Mouse (Mus musculus): Measurements from ENCODE around the gene Cyp2d26. TPM values are rescaled to one million over a fixed set of nuclear protein-coding genes. Genes with fewer than 3 reads are reported as not detected.
A peak's percentile ranks its signal among the peaks of the same experiment; 100 is the strongest.

Gene Cyp2d26
- polyA plus RNA-seq (2015; fragmentation: Nextera tagmentation; extraction: Ambion mirVana), result 18.4 and 19.2 TPM in 2 replicates

DNA sequence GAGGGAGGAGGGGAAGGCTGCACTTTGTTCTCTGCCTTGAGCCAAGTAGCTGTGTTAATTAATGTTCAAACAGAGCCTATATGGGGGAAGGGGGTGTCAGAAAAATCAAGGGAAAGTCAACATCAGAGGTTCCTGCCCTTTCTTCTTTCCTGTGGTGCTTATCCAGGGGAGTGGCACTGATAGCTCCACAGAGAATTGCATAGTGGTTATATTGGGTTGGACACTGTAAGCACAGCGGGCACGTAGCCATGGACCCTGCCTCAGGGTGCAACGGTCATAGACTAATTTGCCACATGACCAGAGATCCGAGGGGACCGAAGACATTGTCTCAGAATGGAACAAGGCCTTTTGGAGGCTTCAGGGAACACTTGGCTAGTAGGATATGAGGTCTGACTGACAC lies at the start of gene Cyp2d26:
Gene Cyp2d26, minus strand, starts transcription at position 18 of the 400 bp plus-strand sequence.
- H3K27me3 ChIP-seq (ENCODE audit: control insufficient read depth, insufficient read depth, low read length), result no peaks in the 10 kb centered on the region
- DNase-seq (ENCODE audit: low spot score) (peak; percentile 82), ATAC-seq (ENCODE audit: low FRiP score, low TSS enrichment) (peak; percentile 84)
- H3K9ac ChIP-seq (ENCODE audit: low read length), result no peak within 1 kb of the TSS
- TF ChIP-seq EP300 (optimal IDR thresholded peaks at IDR 0.05) (no peak), CTCF (IDR thresholded peaks at IDR 0.05; ENCODE audit: low read depth) (no peak)
- peak within 1 kb of the TSS; percentile 8 for H3K4me2 ChIP-seq (replicated peaks; ENCODE audit: low read depth)
- no peaks in the 10 kb centered on the region for H3K36me3 ChIP-seq (ENCODE audit: control insufficient read depth, insufficient read depth, low read length)
- no peaks in the 10 kb centered on the region for H3K9me3 ChIP-seq (ENCODE audit: control insufficient read depth, low read length)
- H3K4me1 ChIP-seq (replicated peaks; ENCODE audit: control insufficient read depth, insufficient read depth), result no peaks in the 10 kb centered on the region
- H3K4me3 ChIP-seq (ENCODE audit: low read depth, low read length), result no peak within 1 kb of the TSS
- peak within 1 kb of the TSS; percentile 58 for H3K27ac ChIP-seq (replicated peaks)
- WGBS, result 65% methylated on average over 5 of the region's 5 CpGs

- DNase-seq (ENCODE audit: low spot score) (no peak), ATAC-seq (ENCODE audit: low FRiP score, low TSS enrichment) (no peak)
- H3K4me2 ChIP-seq (replicated peaks; ENCODE audit: low read depth), result no peak overlapping the region
- TF ChIP-seq CTCF (IDR thresholded peaks at IDR 0.05; ENCODE audit: low read depth), result no peak
- no peak for TF ChIP-seq EP300 (optimal IDR thresholded peaks at IDR 0.05)
- H3K27ac ChIP-seq (replicated peaks), result no peak overlapping the region
- no peak overlapping the region for H3K4me3 ChIP-seq (ENCODE audit: low read depth, low read length)
- H3K9me3 ChIP-seq (ENCODE audit: control insufficient read depth, low read length), result no peaks in the 10 kb centered on the region
- H3K27me3 ChIP-seq (ENCODE audit: control insufficient read depth, insufficient read depth, low read length), result no peaks in the 10 kb centered on the region
- 94% methylated on average over 3 of the region's 3 CpGs for WGBS
- no peaks in the 10 kb centered on the region for H3K36me3 ChIP-seq (ENCODE audit: control insufficient read depth, insufficient read depth, low read length)
- H3K4me1 ChIP-seq (replicated peaks; ENCODE audit: control insufficient read depth, insufficient read depth), result no peaks in the 10 kb centered on the region
- no peak overlapping the region for H3K9ac ChIP-seq (ENCODE audit: low read length)
Measured at GRCm38 (mm10) chr15:82839146-82839545, 45.1 kb upstream of the Cyp2d26 start.

DNA sequence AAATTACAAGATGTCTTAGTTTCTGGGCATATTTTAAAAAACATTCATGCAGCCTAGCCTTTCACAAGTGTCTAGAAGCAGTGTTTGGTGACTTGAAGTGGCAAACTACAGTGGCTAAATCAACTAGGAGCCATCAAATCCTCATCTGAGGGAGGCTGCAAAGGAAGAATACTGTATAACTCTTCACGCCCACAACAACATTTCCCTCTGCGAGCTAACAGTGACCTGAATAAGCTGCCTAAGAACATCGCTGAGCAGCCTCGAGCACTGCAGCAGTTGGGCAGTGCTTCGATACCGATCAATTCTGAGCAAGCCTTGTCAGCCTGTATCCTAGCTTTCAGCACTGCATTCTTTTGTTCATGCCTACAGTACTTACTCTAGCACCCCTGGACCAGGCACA lies 35.8 kb upstream of the Cyp2d26 start:
- no peak for ATAC-seq (ENCODE audit: low FRiP score, low TSS enrichment)
- no peaks in the 10 kb centered on the region for H3K36me3 ChIP-seq (ENCODE audit: control insufficient read depth, insufficient read depth, low read length)
- H3K27me3 ChIP-seq (ENCODE audit: control insufficient read depth, insufficient read depth, low read length), result no peaks in the 10 kb centered on the region
- no peaks in the 10 kb centered on the region for H3K9me3 ChIP-seq (ENCODE audit: control insufficient read depth, low read length)
- H3K9ac ChIP-seq (ENCODE audit: low read length), result no peak overlapping the region
- H3K4me3 ChIP-seq (ENCODE audit: low read depth, low read length), result no peak overlapping the region
- 83% methylated on average over 6 of the region's 6 CpGs for WGBS
- no peak overlapping the region for H3K4me2 ChIP-seq (replicated peaks; ENCODE audit: low read depth)
- no peak overlapping the region for H3K27ac ChIP-seq (replicated peaks)
- DNase-seq (ENCODE audit: low spot score), result no peak
- TF ChIP-seq EP300 (optimal IDR thresholded peaks at IDR 0.05) (no peak), CTCF (IDR thresholded peaks at IDR 0.05; ENCODE audit: low read depth) (no peak)
- H3K4me1 ChIP-seq (replicated peaks; ENCODE audit: control insufficient read depth, insufficient read depth), result no peaks in the 10 kb centered on the region

- DNase-seq (ENCODE audit: low spot score) (no peak), ATAC-seq (ENCODE audit: low FRiP score, low TSS enrichment) (no peak)
- H3K27ac ChIP-seq (replicated peaks), result no peak overlapping the region
- H3K27me3 ChIP-seq (ENCODE audit: control insufficient read depth, insufficient read depth, low read length), result no peaks in the 10 kb centered on the region
- no peaks in the 10 kb centered on the region for H3K36me3 ChIP-seq (ENCODE audit: control insufficient read depth, insufficient read depth, low read length)
- H3K4me1 ChIP-seq (replicated peaks; ENCODE audit: control insufficient read depth, insufficient read depth), result no peaks in the 10 kb centered on the region
- TF ChIP-seq EP300 (optimal IDR thresholded peaks at IDR 0.05), result no peak
- TF ChIP-seq CTCF (IDR thresholded peaks at IDR 0.05; ENCODE audit: low read depth), result no peak
- no peak overlapping the region for H3K4me3 ChIP-seq (ENCODE audit: low read depth, low read length)
- H3K9ac ChIP-seq (ENCODE audit: low read length), result no peak overlapping the region
- H3K4me2 ChIP-seq (replicated peaks; ENCODE audit: low read depth), result no peak overlapping the region
- H3K9me3 ChIP-seq (ENCODE audit: control insufficient read depth, low read length), result no peaks in the 10 kb centered on the region
Measured at GRCm38 (mm10) chr15:82825866-82826265, 31.8 kb upstream of the Cyp2d26 start.

DNA sequence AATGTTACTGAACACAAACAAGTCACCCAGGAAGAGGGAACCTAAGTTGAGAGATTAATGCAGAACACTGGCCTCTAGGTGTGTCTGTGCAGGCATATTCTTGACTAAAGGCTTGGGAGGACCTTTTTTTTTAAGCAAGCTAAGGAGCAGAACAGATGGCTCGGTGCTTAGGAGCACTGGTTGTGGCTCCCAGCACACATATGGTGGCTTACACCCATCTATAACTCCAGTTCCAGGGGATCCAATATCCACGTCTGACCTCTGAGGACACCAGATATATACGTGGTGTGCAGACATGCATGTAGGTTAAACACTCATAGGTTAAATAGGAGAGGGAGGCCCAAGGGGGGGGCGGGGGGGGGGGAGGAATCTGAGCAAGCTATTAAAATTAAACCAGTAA lies 28.3 kb upstream of the Cyp2d26 start:
- no peak for TF ChIP-seq EP300 (optimal IDR thresholded peaks at IDR 0.05)
- no peak for TF ChIP-seq CTCF (IDR thresholded peaks at IDR 0.05; ENCODE audit: low read depth)
- Histone ChIP-seq H3K36me3 (ENCODE audit: control insufficient read depth, insufficient read depth, low read length) (no peaks in the 10 kb centered on the region), H3K4me1 (replicated peaks; ENCODE audit: control insufficient read depth, insufficient read depth) (no peaks in the 10 kb centered on the region), H3K9ac (ENCODE audit: low read length) (no peak overlapping the region), H3K4me3 (ENCODE audit: low read depth, low read length) (no peak overlapping the region), H3K27ac (replicated peaks) (no peak overlapping the region), H3K4me2 (replicated peaks; ENCODE audit: low read depth) (no peak overlapping the region), H3K9me3 (ENCODE audit: control insufficient read depth, low read length) (no peaks in the 10 kb centered on the region), H3K27me3 (ENCODE audit: control insufficient read depth, insufficient read depth, low read length) (no peaks in the 10 kb centered on the region)
- 69% methylated on average over 3 of the region's 4 CpGs for WGBS
- DNase-seq (ENCODE audit: low spot score), result no peak
- ATAC-seq (ENCODE audit: low FRiP score, low TSS enrichment), result no peak

GRCm38 (mm10) chr15:82821657-82822056 lies 27.6 kb upstream of the Cyp2d26 start:
- Histone ChIP-seq H3K4me1 (replicated peaks; ENCODE audit: control insufficient read depth, insufficient read depth) (no peaks in the 10 kb centered on the region), H3K9me3 (ENCODE audit: control insufficient read depth, low read length) (no peaks in the 10 kb centered on the region), H3K27ac (replicated peaks) (no peak overlapping the region), H3K4me2 (replicated peaks; ENCODE audit: low read depth) (no peak overlapping the region), H3K27me3 (ENCODE audit: control insufficient read depth, insufficient read depth, low read length) (no peaks in the 10 kb centered on the region), H3K36me3 (ENCODE audit: control insufficient read depth, insufficient read depth, low read length) (no peaks in the 10 kb centered on the region), H3K9ac (ENCODE audit: low read length) (no peak overlapping the region), H3K4me3 (ENCODE audit: low read depth, low read length) (no peak overlapping the region)
- WGBS, result 100% methylated on average over 1 of the region's 1 CpGs
- no peak for TF ChIP-seq EP300 (optimal IDR thresholded peaks at IDR 0.05)
- no peak for TF ChIP-seq CTCF (IDR thresholded peaks at IDR 0.05; ENCODE audit: low read depth)
- DNase-seq (ENCODE audit: low spot score), result no peak
- no peak for ATAC-seq (ENCODE audit: low FRiP score, low TSS enrichment)

Data from stomach, postnatal 0 days (tissue).